Mouse (Mus musculus): ENCODE measurements at regions not wholly inside any gene's neighbourhood (a gene's known extent, or its start where the extent isn't known, plus 50 kb on each side); places are given as distances from the start of the nearest gene placed in this dataset.

DNA sequence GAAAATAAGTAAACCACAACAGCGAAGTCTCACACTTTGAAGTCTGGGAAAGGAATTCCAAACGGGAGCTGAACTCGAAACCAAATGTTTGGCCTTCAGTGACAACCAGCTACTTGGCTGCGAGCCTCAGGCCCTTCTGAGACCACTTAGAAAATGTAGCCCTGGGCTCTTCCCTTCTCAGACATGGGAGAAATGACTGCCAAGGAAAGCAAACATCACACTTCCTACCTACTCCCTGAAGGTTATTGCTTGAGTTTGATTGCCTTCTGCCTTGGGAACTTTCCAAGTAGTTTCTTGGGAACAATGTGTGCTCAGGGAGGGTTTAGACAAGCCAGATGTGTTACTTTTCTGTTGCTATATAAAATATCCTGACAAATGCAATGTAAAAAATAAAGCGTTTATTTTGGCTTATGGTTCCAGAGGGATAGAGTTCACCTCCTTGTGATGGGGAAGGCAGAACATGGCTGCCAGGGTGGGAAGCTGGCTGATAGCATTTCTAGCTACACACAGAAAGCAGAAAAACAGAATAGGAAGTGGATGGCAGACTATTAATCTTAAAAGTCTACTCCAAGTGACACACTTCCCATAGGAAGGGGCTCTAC, 194.8 kb upstream of the Rack1 start:
- TF ChIP-seq CTCF (IDR thresholded peaks at IDR 0.05; ENCODE audit: insufficient read depth, low read depth, low read length) (no peak), POLR2A (IDR thresholded peaks at IDR 0.05; ENCODE audit: insufficient read depth, low read depth, low read length) (no peak)
- Histone ChIP-seq H3K4me1 (ENCODE audit: control insufficient read depth, insufficient read depth, low read length) (no peaks in the 10 kb centered on the region), H3K4me3 (ENCODE audit: insufficient read depth, low read depth, low read length) (no peak overlapping the region), H3K27ac (ENCODE audit: insufficient read depth, low read depth, low read length) (no peak overlapping the region)
- WGBS, result 53% methylated on average over 5 of the region's 5 CpGs

DNA sequence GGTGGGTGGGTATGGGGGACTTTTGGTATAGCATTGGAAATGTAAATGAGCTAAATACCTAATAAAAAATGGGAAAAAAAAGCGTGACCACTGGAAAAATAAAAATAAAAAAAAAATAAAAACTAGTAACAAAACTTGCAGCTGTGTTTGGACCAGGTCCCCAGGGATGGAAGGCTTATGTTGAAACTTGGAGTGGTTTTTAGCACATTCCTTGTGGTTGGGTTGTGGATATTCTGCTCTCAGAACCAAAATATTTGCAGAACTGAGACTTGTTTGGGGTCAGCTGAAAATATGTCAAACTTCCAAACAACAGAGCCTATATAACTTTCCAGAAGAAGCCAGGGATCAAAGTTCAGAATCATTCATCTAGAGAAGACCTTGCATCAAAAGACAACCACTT, 199.0 kb upstream of the Rack1 start:
- WGBS, result 86% methylated on average over 1 of the region's 1 CpGs
- no peak for TF ChIP-seq CTCF (IDR thresholded peaks at IDR 0.05; ENCODE audit: insufficient read depth, low read depth, low read length)
- TF ChIP-seq POLR2A (IDR thresholded peaks at IDR 0.05; ENCODE audit: insufficient read depth, low read depth, low read length), result no peak
- no peak overlapping the region for H3K27ac ChIP-seq (ENCODE audit: insufficient read depth, low read depth, low read length)
- no peak overlapping the region for H3K4me3 ChIP-seq (ENCODE audit: insufficient read depth, low read depth, low read length)
- H3K4me1 ChIP-seq (ENCODE audit: control insufficient read depth, insufficient read depth, low read length), result no peaks in the 10 kb centered on the region

DNA sequence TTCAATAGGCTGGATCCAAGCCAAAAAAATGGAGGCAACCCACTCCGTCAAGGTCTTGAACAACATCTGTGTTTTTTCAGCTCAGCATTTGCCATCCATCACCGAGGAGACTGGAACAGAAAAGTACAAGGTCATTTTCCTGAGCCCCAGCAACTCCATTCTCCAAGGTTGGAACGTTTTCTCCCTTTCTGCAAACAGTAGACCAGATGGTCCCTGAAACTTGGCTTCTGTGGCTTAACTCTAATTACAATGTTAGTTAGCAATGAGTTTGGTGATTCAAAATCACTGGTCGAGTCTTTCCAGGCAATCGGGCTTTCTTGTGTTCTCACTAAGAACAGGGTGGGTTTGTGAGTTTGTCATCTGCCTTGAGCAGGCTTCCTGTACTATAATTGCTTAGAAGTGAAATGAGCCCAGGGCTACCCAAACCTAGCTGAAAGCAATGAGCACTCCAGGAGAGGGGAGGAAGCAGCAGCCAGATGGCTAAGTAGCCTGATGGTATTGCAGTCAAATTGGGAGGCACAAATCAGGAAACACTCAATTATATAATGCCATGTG, 200.5 kb upstream of the Rack1 start:
- WGBS, result 32% methylated on average over 5 of the region's 5 CpGs
- Histone ChIP-seq H3K4me1 (ENCODE audit: control insufficient read depth, insufficient read depth, low read length) (no peaks in the 10 kb centered on the region), H3K4me3 (ENCODE audit: insufficient read depth, low read depth, low read length) (no peak overlapping the region), H3K27ac (ENCODE audit: insufficient read depth, low read depth, low read length) (no peak overlapping the region)
- no peak for TF ChIP-seq CTCF (IDR thresholded peaks at IDR 0.05; ENCODE audit: insufficient read depth, low read depth, low read length)
- no peak for TF ChIP-seq POLR2A (IDR thresholded peaks at IDR 0.05; ENCODE audit: insufficient read depth, low read depth, low read length)

DNA sequence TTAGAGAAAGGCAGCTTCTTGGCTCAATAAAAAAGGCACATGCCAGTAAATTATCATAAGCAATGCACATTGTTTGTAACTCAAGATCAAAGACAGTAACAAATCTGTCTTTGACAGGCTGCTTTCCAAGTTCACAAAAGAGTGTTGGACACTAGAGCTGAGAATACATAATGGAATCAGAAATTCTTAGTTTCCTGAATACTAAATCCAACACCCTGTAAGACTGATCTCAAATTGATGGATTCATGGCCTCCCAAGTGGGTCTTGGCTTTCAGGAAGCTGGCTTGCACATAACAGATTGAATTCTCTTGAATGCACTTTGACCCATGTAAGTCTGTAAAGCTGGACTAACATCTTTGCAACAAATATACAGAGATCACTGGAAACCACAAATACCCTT, 201.1 kb upstream of the Rack1 start:
- Histone ChIP-seq H3K27ac (ENCODE audit: insufficient read depth, low read depth, low read length) (no peak overlapping the region), H3K4me1 (ENCODE audit: control insufficient read depth, insufficient read depth, low read length) (no peaks in the 10 kb centered on the region), H3K4me3 (ENCODE audit: insufficient read depth, low read depth, low read length) (no peak overlapping the region)
- no peak for TF ChIP-seq CTCF (IDR thresholded peaks at IDR 0.05; ENCODE audit: insufficient read depth, low read depth, low read length)
- TF ChIP-seq POLR2A (IDR thresholded peaks at IDR 0.05; ENCODE audit: insufficient read depth, low read depth, low read length), result no peak

DNA sequence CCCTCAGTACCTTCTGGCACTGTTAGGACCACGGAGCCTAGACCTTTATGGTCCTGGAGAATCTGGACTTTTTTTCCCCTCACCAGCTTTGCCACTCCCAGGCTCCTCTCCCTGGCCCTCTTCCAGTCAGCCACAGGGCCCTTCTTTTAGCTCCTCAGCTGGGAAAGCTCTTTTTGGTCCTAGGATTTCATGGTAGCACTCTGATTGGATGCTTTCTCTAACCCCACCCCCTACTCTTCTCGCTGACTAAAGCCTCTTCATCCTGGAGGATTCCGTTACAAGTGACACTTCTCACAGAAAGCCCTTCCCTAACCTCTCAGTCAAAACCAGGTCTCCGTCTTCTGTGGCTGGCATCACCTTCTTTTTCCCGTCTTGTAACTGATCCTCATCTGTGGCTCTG, 205.7 kb upstream of the Rack1 start:
- TF ChIP-seq CTCF (IDR thresholded peaks at IDR 0.05; ENCODE audit: insufficient read depth, low read depth, low read length) (no peak), POLR2A (IDR thresholded peaks at IDR 0.05; ENCODE audit: insufficient read depth, low read depth, low read length) (no peak)
- H3K27ac ChIP-seq (ENCODE audit: insufficient read depth, low read depth, low read length), result no peak overlapping the region
- no peaks in the 10 kb centered on the region for H3K4me1 ChIP-seq (ENCODE audit: control insufficient read depth, insufficient read depth, low read length)
- H3K4me3 ChIP-seq (ENCODE audit: insufficient read depth, low read depth, low read length), result no peak overlapping the region
- WGBS, result 62% methylated on average over 5 of the region's 5 CpGs

DNA sequence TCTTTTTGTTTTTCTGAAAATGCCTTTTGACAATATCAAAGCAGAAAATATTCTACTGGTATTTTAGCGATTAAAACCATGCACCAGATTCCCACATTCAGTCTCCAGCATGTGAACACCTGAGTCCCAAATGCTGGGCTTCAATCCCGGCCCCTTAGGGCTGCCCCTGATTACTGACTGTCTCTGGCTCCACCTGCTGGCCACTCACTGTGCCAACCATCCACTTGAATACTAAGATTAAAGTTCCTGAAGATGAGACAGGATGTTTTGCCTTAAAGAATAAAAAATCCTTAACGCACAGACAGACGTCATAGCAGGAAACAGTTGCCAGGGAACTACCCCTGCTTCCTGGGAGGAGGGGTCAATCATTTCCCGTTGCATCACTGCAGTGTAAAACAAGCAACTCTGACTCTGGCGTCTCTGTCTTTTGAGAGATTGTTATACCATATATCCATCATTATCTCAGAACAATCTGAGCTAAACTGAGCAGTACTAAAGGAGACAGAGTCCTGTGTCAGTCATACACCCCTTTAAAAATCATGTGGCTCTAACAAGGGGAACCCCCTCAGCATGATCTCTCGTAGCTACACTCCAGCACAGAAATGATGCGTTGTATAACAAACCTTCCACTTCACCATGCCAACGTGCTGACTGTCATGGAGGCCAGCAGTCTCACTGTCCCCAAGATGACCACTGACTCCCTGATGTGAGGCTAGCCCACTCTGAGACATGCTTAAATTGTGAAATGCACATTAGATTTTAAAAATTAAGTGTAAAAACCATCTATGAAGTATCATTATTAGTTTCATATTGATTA, 211.1 kb upstream of the Rack1 start:
- no peak overlapping the region for H3K27ac ChIP-seq (ENCODE audit: insufficient read depth, low read depth, low read length)
- WGBS, result 33% methylated on average over 9 of the region's 9 CpGs
- TF ChIP-seq POLR2A (IDR thresholded peaks at IDR 0.05; ENCODE audit: insufficient read depth, low read depth, low read length), result no peak
- TF ChIP-seq CTCF (IDR thresholded peaks at IDR 0.05; ENCODE audit: insufficient read depth, low read depth, low read length), result peak; percentile 75

DNA sequence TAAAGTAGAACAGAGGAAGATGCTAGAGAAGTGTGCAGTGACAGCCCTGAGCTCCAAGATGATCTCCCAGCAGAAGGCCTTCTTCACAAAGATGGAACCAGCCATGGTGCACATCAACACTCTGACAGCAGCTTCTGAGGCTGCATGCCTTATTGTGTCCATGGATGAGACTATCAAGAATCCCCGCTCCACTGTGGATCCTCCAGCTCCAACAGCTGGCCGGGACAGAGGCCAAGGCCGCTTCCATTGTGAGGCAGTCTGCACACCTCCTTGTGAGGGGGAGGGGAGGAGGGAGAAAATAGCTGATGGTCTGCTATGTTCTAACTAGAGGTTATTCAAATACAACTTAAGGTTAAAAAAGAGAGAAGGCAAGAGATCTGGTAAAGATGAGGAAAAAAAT, 231.4 kb upstream of the Rack1 start:
- no peaks in the 10 kb centered on the region for H3K4me1 ChIP-seq (ENCODE audit: control insufficient read depth, insufficient read depth, low read length)
- 95% methylated on average over 3 of the region's 3 CpGs for WGBS

More for the DNA sequence above, 211.1 kb upstream of the Rack1 start:
- H3K4me3 ChIP-seq (ENCODE audit: insufficient read depth, low read depth, low read length), result no peak overlapping the region
- H3K4me1 ChIP-seq (ENCODE audit: control insufficient read depth, insufficient read depth, low read length), result no peaks in the 10 kb centered on the region

DNA sequence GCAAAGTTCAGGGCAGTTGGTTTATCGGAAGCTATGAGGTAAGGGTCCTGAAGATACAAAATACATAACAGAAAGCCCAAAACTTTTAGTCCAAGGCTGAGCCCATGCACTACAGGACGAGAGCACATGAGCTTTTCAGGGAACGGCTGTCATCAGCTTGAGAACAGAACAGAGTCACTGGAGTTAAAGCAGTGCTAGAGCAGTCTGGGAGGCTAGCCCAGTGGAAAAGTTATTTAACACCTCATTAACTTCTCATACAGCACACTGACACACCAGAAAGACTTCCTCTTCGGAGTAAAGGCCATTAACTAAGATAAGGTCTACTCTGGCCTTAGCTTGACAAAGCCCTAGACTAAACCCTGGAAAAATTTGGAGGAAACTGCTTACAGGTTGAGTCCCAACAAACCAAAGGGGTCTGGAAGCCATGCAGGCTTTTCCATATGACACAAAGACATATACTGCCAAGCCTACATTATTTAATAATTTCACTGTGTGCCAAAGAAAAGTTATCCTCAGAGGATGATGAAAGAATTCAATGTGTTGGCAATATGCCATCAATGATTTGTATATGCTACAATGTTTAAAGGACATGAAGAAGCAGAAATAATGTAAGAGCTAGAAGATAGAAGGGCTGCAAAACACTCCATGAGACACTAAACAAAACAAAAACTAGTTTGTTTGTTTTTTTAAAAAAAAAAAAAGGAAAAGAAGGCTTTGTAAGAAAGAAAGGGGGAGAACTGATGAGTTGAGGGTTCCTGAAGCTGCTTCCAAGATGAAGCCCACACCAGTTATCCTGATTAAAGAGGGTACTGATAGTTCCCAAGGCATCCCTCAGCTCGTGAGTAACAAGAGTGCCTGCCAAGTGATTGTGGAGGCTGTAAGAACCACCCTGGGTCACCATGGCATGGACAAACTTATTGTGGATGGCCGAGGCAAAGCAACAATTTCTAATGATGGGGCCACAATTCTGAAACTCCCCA, 232.3 kb upstream of the Rack1 start:
- no peak for TF ChIP-seq POLR2A (IDR thresholded peaks at IDR 0.05; ENCODE audit: insufficient read depth, low read depth, low read length)
- TF ChIP-seq CTCF (IDR thresholded peaks at IDR 0.05; ENCODE audit: insufficient read depth, low read depth, low read length), result no peak
- WGBS, result 69% methylated on average over 6 of the region's 6 CpGs

More for the DNA sequence above, 231.4 kb upstream of the Rack1 start:
- H3K4me3 ChIP-seq (ENCODE audit: insufficient read depth, low read depth, low read length), result no peak overlapping the region
- H3K27ac ChIP-seq (ENCODE audit: insufficient read depth, low read depth, low read length), result no peak overlapping the region
- no peak for TF ChIP-seq CTCF (IDR thresholded peaks at IDR 0.05; ENCODE audit: insufficient read depth, low read depth, low read length)
- no peak for TF ChIP-seq POLR2A (IDR thresholded peaks at IDR 0.05; ENCODE audit: insufficient read depth, low read depth, low read length)

More for the DNA sequence above, 232.3 kb upstream of the Rack1 start:
- Histone ChIP-seq H3K27ac (ENCODE audit: insufficient read depth, low read depth, low read length) (no peak overlapping the region), H3K4me3 (ENCODE audit: insufficient read depth, low read depth, low read length) (no peak overlapping the region), H3K4me1 (ENCODE audit: control insufficient read depth, insufficient read depth, low read length) (no peaks in the 10 kb centered on the region)
